Mouse (Mus musculus) cerebellum, postnatal 14 days (tissue): ENCODE results near the gene Foxp1.

Experiments used
- DNase-seq, 2 experiments: peaks; one replicate each; pipeline ENCODE4 v3.0.0; 2021; ENCODE audit warnings: mixed read lengths in 2 of 2

Foxp1 gene

DNA sequence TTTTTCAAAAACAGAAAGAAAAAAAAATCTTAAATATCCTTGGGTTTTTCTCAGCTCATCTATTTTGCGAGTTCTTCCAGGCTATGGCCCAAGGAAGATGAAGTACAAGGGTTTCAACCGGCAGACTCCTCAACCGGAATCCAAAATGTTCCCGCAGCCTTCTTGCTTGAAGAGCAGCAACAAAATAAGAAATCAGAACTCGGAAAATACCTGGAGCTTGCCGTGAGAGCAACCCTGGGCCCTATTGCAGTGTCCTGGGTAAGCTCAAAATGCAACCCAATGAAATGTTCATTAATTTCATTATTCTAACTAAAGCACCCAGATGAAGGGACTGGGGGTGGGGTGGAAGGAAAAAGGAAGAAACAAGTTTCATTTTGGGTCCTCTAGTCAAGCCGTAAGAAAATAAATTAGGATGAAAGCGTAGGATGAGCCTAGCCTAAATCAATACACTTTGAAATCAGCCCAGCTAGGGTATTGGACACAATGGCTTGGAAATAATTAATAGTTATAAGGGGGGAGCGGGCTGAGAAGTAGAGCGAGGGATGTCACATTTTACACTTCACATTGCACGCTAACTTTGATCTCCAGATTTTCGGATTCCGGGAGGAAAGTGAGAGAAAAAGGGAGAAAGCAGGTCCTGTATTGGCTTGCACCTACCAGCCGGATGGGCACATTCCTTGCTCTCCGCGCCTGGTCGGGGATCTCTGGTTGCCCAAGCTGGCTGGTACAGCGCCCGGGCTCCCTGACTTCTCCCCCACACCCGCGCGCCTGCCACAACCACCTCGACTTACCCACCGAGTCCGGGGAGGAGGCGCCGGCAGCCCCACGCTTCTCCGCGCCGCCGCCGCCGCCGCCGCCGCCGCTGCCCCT lies 2.5 kb downstream of the Foxp1 start:
- peak; percentile 55 to 58 for DNase-seq

DNA sequence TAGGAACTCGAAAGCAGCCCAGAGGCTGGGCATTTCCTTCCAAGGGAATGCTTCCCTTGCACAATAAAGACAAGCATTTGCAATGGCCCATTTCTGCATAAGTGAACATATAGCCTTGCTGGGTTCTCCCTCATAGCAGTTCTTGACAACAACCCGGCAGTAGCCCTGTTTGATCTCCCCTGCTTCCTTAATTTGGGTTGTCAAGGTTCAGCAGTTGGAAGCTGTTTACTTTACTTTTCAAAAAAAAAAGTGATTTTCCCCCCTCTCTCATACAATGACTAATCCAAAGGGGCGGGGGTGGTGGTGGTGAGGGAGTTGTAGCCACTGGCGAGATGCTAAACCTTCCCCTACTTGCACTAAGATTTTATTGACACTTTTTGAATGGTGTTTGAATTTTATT lies 3.5 kb downstream of the Foxp1 start:
- DNase-seq, result no peak

DNA sequence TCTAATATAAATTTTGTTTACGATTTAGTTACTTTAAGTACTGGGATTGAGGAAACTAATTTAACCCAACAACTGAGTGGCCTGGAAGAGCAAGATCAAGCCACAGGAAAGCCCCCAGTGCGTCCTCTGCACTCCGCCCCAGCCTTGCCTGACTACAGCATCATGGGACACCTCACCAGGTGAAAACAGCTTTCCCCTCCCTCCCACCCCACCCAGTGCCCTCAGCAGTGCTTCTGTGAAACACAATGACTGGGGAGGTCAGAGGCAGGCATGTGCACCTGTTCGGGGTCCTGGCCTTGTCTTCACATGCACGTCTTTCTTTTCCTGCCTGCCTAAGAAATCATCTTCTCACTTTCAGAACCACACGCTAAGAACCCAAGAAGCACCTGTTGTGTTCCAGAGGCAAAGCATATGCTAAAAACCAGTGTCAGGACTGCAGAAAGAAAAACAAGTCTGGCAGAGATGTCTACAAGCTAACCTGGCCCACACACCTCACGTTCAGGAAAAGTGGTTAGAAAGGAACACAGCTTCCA lies 6.8 kb downstream of the Foxp1 start:
- no peak for DNase-seq

DNA sequence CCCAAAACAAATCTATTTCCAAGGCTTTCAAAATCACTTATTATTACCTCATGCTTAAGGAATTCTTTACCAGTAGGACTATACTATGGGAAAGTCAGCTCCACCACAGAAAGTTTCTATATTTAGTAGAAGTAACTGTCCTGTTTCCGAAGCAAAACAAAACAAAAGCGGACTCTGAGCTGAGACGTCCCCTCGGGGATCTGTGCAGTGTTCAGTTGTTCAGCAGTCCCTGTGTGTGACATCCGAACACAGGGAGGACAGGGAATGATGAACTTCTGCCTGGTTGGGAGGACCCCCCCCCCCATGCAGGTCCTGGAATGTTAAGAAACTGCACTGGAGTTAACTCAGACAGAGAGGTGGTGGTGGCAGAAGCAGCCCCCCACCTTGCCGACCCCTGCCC lies 10.7 kb downstream of the Foxp1 start:
- DNase-seq, result no peak

DNA sequence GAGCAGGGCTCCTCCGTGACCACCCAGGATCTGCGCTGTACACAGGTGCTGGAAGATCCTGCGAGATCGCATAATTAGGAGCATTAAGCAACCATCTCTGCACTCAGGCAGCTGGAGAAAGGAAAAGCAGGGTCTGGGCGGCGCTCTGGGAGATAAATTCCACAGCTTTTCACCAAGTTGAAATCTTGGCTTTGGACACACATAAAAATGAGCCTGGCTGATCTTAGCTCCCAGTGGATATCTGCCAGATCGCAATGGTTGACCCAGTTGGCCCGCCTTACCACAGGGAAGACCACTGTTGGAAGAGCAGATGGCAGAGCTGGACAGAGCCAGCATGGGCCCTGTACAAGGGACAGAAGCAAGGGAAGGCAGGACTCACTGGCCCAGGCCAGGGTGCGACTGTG lies 13.3 kb downstream of the Foxp1 start:
- peak; percentile 83 to 92 for DNase-seq

DNA sequence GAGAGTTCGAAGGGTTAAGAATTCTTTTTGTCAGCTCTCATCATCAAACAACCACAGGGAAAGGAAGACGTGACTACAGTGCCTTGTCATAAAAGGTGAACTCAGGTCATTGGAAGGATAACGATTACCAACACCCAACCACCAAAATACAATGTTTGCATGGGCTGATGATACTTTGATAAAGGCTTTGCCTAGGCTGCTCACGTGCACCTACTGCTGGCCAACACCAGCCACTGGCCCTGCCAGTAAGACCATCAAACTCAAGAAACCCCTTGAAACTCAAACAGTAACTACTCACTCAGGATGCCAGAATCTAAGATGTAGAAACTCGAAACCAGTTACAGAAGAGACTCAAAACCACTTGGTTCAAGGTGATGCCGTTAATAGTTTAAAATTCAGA lies 15.7 kb downstream of the Foxp1 start:
- no peak for DNase-seq

DNA sequence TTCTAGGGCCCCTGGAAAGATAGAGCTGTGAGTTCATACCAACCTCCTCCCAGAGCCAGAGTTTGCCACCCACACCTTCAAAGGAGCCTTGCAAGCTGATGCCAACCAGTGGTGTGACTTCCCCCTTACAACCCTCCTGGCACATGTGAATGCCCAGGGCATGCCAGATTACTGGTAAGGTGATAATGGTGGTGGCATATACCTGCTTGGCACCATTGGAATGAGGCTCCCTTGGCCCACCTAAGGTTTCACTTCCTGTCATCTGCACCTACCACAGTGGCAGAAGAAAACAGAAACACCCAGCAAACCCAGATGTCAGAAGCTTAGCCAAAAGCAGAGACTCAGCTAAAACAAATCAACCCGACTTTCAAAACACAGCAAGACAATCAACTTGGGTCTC lies 18.8 kb downstream of the Foxp1 start:
- DNase-seq, result no peak

DNA sequence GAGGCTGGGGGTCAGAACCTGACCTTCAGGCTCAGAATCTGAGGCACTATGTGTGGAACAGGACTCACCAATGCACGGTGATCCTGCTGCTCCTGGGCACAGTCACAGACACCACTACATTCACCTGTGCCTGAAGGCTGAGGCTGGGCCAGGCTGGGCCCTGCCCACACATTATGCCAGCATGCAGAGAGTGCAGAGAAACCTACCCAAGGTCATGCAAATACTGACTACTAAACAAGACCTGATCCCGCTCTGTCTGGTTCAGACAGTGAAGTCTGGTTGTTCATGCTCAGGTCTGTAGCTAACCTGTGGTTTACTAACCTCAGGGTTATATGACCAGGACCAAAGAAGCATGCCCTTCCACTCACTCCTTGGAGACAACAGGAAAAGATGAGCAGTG lies 19.8 kb downstream of the Foxp1 start:
- no peak for DNase-seq

DNA sequence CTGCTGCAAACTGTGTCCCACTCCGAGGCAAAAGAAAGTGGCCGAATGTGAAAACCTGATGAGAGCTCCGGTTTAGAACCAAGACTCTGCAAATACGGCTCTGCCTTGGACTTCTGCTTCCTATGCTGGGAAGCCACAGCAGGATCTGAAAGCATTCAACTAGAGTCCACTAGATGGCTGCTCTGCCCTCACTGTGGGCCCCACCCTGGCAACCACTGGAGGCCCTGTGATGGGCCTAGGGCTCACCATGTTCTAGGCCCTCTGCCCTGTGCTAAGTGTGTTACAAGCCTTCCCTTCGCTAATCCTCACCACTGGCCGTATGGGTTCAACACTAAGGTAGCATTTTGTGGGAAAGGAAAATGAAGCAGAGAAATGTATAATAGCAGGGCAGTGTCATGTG lies 20.2 kb downstream of the Foxp1 start:
- DNase-seq, result no peak

DNA sequence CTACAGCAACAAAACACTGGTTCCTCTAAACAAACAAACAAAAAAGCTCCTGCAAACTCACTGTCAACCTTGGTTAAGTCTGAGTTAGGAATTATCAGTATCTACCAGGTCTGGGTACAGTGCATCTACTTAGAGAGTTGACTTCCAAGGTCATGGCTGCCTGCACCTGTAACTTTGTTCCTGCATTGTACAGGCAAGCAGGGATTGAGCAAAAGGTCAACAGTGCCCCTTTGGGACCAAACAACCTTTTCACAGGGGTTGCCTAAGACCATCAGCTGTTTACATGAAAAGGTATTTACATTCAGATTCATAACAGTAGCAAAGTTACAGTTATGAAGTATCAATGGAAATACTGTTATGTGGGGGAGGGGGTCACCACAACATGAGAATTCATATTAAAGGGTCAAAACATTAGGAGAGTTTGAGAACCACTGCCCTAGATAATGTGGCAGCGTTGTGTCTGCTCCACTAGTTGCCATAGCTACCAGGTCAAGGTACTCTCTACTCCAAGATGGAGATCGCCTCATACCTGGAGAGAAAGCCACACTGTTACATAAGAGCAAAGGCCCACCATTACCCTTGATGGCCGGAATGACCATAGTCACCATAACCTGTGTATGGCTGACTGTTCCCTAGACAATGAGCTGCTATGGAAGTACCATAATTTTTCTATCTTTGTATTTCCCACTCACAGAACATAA lies 21.8 kb downstream of the Foxp1 start:
- DNase-seq, result no peak

DNA sequence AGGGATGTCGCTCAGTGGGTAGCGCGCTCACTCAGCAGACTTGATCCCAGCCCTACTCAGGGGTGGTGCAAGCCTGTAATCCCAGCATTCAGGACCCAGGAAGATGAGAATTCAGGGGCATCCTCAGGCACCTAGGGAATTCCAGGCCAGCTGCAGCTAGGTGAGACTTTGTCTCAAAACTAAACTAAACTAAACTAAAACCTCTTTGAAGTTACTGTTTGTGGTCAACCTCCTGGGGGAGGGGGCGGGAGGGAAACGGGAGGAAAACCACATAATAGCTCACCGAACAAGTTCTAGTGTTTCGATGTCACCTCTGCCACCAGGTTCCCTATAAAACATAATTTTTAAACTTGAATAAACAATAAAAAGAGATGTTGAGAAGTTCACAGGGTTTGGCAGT lies 24.4 kb downstream of the Foxp1 start:
- no peak for DNase-seq

DNA sequence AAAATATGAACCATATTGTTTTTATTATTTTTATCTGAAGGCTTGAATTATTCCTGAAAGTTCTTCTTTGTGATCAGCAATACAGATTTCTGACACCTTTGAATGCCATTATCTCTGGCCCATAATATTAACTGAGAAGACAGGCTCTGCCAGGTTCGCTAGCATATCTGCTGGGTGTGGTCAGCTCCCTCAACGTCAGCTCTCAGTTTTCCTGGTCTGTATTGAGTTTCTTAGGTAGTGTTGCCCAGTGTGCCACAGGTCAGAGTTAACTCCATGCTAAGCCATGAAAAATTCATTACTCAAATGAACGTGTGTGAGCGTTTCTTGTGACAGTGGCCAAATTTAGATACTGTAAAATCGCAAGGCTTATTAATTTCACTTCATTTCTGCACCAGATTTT lies 26.4 kb downstream of the Foxp1 start:
- DNase-seq, result no peak

DNA sequence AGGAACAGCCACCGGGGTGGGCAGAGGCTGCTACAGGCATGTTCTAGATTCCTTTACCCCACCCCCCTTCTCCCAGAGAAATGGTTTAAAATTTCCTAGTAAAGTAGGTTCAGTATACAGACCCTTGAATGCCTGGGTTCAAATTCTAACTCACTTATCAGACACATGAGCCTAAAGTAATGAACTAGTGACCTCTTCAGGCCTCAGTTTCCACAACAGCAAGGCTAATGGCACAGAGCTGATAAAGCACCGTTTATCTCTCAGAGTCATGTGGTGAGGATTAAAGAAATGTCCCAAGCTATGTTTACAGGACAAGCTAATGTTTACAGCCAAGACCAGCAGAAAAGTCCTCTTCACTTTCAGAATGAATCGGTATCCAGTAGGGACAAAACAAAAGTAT lies 29.6 kb downstream of the Foxp1 start:
- no peak for DNase-seq

DNA sequence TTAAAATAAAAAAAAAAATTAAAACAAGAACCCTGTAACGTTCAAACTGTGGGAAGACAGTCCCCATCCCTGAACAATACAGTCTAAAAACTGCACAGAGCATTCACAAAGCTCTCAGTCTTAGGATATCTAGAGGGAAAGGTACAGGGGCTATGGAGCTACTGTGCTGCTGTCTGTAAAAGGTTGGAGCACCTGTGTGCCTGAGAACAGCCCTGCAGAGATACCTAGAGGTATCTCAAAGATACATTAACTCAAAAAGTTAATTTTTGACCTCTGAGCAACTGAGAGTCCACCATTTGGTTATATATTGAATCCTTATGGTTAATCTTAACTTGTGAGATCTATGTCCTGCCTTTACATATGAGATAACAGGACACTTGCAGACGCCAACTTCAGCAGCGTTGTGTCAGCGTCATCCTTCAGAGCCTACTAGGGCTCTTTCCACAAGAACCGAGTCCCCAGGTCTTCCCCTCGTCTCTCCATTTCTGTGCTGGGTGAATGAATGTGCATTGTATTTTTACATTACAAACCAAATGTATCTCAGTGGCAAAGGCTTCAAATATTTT lies 30.5 kb downstream of the Foxp1 start:
- no peak for DNase-seq

DNA sequence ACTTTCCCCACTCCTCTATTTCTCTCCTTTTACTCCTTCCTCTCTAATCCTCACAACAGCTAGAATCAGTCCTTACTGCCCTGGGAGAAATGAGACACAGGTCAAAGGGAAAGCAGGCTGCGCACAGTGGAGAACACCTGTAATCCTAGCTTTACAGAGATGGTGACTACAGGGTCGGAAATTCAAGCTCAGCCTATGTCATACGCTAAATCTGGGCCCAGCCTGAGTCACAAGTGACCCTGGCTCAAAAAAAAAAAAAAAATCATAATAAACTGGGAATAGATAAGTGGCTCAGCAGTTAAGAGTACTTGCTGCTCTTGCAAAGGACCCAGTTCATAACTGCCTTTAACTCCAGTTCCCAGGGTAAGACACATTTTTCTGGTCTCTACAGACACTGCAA lies 31.4 kb downstream of the Foxp1 start:
- DNase-seq, result no peak

DNA sequence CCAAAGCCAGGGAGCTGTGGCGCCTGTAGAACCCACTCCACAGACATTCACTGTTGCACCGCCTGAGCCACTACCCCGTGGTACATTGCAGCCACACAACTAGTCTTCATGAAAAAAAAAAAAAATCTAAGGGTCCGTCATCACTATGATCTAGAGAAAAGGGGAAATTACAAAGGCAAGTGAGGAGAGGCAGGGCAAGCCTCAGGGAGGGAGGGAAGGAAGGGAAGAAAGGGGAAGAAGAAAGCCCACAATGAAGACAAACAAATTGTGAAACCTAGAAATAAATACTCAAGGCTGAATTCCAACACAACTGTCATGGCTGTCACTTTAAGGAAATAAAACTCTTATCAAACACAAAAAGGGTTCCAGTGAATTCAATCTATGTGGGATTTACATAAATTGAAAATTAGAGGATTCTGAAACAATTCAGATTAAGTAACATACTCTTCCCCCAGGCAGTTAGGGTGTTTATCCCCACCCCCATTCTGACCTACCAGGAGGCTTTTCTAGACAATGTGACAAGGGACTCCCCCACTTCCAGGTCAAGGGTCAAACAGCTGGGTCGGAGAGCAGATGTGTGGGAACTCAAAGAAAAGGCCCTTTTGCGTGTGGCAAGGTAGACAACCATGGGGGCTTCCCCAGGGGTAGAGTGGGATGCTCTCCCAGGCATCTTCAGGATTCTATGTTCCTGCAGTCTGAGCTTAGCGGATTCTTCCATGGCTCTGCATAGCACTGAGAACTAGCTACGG lies 32.4 kb downstream of the Foxp1 start:
- no peak for DNase-seq

DNA sequence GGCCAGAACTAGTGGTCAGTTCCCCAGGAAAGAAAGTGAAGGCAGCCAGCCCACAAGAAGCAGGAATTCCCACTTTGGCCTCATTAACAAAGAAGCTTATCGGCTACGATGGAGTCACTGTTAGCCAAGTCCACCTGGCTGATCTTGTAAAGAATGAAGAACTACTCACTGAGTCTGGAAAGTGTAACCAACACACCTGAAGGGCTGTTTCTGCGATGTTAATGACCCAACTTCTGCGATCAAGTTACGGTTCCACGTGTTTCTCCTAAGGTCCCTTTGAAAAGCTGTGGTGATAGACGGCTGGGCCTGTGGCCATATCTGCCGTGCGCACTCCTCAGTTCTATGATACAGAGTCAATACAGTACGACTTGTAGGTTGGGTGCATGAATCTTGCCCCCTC lies 33.1 kb downstream of the Foxp1 start:
- no peak for DNase-seq

DNA sequence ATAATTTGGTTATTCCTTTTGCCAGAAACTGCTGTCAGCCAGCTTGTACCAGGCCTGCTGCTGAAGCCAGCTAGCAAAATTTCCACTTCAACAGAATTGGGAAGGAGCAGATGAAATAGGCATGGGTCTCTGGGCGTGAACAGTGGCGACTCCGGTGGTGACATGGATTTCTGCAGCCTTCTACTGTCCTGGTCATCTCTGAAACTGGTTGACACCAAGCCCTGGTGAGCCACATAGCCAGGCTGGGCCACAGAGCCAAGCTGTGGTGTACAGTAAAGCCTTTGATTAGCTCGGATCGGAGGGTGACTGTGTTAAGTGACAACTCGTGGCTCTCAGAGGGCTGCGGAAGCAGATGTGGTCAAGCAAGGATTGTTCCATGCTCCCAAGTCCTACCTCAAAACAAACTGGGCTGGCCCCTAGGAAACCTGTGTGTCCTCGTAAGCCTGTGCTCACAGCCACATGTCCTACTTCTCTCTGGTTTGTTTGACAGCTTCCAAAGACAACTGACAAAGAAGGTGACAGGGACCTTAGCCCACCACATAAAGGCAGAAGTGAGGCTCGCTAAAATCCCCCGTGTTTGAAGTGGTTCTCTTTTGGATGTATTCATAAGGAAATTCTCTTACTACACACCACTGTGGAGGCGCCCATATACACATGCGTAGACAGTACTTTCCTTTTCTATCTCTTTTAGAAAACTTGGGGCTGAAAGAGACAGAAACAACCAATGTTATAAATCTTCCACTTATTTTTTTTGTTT lies 36.5 kb downstream of the Foxp1 start:
- DNase-seq, result peak; percentile 61 to 69

DNA sequence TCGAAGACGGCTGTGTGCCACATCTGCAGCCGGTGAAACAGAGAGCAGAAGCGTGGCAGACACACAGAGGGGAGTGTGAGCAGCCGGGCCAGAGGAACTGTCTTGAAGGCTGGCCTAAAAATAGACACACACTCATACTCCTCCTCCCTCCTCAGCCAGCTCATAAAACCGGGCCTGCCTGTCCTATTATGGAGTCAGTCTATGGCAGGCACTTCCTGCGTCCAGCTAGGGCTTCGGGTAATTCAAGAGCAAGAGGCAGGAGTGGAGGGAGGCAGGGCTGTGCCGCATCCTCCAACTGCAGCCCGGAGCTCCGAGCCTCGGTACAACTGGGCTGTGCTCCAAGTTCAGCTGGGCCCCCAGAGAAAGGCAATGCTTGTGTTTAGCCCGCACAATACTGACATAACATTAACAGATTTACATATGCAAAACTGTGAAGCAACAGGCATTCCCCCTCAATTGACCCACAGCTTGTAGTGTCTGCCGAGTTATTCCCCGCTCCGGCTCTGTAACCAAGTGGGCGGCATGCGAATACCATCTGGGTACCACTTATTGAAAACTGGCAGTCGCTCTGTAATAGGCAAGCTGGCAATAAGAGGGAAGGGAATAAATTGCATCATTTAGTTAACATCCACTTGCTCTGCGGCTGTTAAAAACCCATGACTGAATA lies 37.2 kb downstream of the Foxp1 start:
- peak; percentile 50 to 53 for DNase-seq

DNA sequence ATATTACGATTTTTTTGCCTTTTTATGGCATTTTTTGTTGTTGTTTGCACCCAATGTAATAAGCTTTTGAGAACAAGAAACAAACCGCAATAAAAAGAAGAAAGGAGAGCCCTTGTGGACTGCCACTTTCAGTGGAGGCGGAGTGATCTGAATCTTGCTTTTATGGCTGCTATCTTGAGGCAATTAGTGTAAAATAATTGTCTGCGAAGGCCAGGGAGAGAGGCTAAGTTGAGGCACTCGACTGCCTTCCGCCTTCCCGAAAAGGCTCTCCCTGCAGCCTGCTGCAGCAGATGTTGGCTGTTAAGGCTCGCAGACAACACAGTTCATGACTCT lies 37.7 kb downstream of the Foxp1 start:
- no peak for DNase-seq

DNA sequence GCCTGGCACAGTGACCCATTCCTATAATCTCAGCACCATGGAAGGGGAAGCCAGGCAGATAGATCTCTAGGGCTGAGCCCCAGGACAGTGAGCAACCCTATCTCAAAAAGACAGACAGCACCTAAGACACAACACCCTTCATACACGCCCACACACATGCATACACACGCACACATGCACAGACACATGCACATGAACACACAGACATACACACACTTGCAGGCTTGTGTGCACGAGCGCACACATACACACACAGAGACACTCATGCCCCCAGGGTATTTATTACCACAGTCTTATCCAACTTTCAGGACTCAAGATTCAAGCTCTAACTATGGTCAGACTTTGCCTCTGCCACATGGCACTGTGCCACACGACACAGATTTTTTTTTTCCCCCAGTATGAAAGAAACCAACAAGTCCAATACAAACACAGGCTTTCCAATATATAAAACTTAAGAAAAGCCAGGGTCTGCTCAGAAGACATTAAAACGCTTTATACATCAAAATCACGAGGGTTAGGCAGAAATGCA lies 38.3 kb downstream of the Foxp1 start:
- no peak for DNase-seq

DNA sequence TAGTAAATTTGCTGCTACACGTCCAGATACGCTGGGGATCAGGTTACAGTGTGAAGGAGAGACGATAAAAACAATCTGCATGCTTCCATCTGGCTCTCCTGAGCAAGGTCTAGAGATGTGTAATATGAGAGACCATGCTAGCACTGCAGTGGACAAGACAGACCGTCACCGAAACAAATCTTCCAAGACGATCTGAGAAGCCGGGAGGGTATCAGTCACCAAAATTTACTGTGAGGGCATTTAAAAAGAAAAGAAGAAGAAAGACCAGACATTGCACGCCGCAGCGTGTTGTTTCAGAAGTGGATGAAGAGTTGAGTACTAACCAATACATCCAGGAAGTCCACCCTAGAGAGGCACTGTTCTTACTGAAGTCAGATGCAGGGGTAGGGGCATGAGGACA lies 39.0 kb downstream of the Foxp1 start:
- DNase-seq, result no peak
